Mouse (Mus musculus) frontal cortex, postnatal 36 days (tissue): ENCODE measurements at regions not wholly inside any gene's neighbourhood (a gene's known extent, or its start where the extent isn't known, plus 50 kb on each side); places are given as distances from the start of the nearest gene placed in this dataset.
"Not testable (repeated sequence)": the region's sequence is repeated elsewhere in the genome, so short reads cannot be mapped to it uniquely, and the experiment has no call there.

Source experiments
- DNase-seq, 2 experiments: peaks; one replicate each; pipeline ENCODE4 v3.0.0; 2022; ENCODE audit warnings: low spot score in 2 of 2

GRCm38 (mm10) chr13:5920422-5920821 is 59.1 kb downstream of the Klf6 start:
- DNase-seq: no peak

- DNase-seq: no peak
Observed at GRCm38 (mm10) chr13:5931433-5931832, 70.2 kb downstream of the Klf6 start.

- DNase-seq: no peak
Observed at GRCm38 (mm10) chr13:5937436-5937835, 76.2 kb downstream of the Klf6 start.

- DNase-seq: no peak
Observed at GRCm38 (mm10) chr13:5937970-5938369, 76.7 kb downstream of the Klf6 start.

GRCm38 (mm10) chr13:5939368-5939767 is 78.1 kb downstream of the Klf6 start:
- DNase-seq: no peak

- DNase-seq: peak in 1 of 2 experiments; percentile 4
Observed at GRCm38 (mm10) chr13:5952863-5953262, 91.6 kb downstream of the Klf6 start.

GRCm38 (mm10) chr13:5955121-5955520 is 93.8 kb downstream of the Klf6 start:
- not testable (repeated sequence) for DNase-seq

- DNase-seq: no peak
Observed at GRCm38 (mm10) chr13:5956145-5956544, 94.9 kb downstream of the Klf6 start.

- DNase-seq: no peak
Observed at GRCm38 (mm10) chr13:5962947-5963346, 101.7 kb downstream of the Klf6 start.

- DNase-seq: no peak
Observed at GRCm38 (mm10) chr13:5964626-5965025, 103.3 kb downstream of the Klf6 start.

- no peak for DNase-seq
Observed at GRCm38 (mm10) chr13:5978615-5979014, 117.3 kb downstream of the Klf6 start.

- DNase-seq: no peak
Observed at GRCm38 (mm10) chr13:5987491-5987890, 126.2 kb downstream of the Klf6 start.

- no peak for DNase-seq
Observed at GRCm38 (mm10) chr13:5988407-5988806, 127.1 kb downstream of the Klf6 start.

- DNase-seq: no peak
Observed at GRCm38 (mm10) chr13:6000559-6001217, 139.4 kb downstream of the Klf6 start.

GRCm38 (mm10) chr13:6001218-6001564 is 139.9 kb downstream of the Klf6 start:
- no peak for DNase-seq

- DNase-seq: no peak
Observed at GRCm38 (mm10) chr13:6005901-6006300, 144.6 kb downstream of the Klf6 start.

- no peak for DNase-seq
Observed at GRCm38 (mm10) chr13:6009671-6010070, 148.4 kb downstream of the Klf6 start.

- no peak for DNase-seq
Observed at GRCm38 (mm10) chr13:6027207-6027606, 165.9 kb downstream of the Klf6 start.

- DNase-seq: no peak
Observed at GRCm38 (mm10) chr13:6028878-6029277, 167.6 kb downstream of the Klf6 start.

- no peak for DNase-seq
Observed at GRCm38 (mm10) chr13:6029461-6029860, 168.2 kb downstream of the Klf6 start.

GRCm38 (mm10) chr13:6030128-6030527 is 168.8 kb downstream of the Klf6 start:
- no peak for DNase-seq

- no peak for DNase-seq
Observed at GRCm38 (mm10) chr13:6040132-6040531, 178.8 kb downstream of the Klf6 start.

GRCm38 (mm10) chr13:6040663-6041062 is 179.4 kb downstream of the Klf6 start:
- no peak for DNase-seq

GRCm38 (mm10) chr13:6042495-6042894 is 181.2 kb downstream of the Klf6 start:
- no peak for DNase-seq
